Mouse (Mus musculus): ENCODE results near the gene Trim40. TPM values are rescaled to one million over a fixed set of nuclear protein-coding genes. Genes with fewer than 3 reads are reported as not detected.

Gene Trim40
- polyA plus RNA-seq, 2 experiments = not detected

- Histone ChIP-seq H3K27me3 (ENCODE audit: control insufficient read depth, insufficient read depth, low read length) (no peaks in the 10 kb centered on the region), H3K9me3 (ENCODE audit: control insufficient read depth, low read length) (no peaks in the 10 kb centered on the region), H3K9ac (replicated peaks) (no peak overlapping the region), H3K4me3 (ENCODE audit: insufficient read depth in 1 of 2, low read depth in 2 of 2, low read length in 2 of 2) (no peak overlapping the region), H3K4me1 (replicated peaks; ENCODE audit: control insufficient read depth in 2 of 2, insufficient read depth in 2 of 2, low read length in 1 of 2) (no peaks in the 10 kb centered on the region), H3K4me2 (ENCODE audit: low read depth) (no peak overlapping the region), H3K36me3 (replicated peaks; ENCODE audit: control insufficient read depth, insufficient read depth, low read depth) (no peaks in the 10 kb centered on the region), H3K27ac (no peak overlapping the region)
- WGBS (ENCODE audit: insufficient replicate concordance) = 37% methylated on average over 3 of the region's 3 CpGs
- DNase-seq (ENCODE audit: low read depth in 3 of 3, low spot score in 3 of 3) = no peak
- no peak for ATAC-seq (ENCODE audit: insufficient read depth)
- no peak for TF ChIP-seq CTCF (IDR thresholded peaks at IDR 0.05; ENCODE audit: low read depth)
- no peak for TF ChIP-seq EP300 (IDR thresholded peaks at IDR 0.05; ENCODE audit: low read depth)
These were observed 13.7 kb upstream of the Trim40 start for GRCm38 (mm10) chr17:36903651-36904050.

- no peak overlapping the region for H3K4me3 ChIP-seq (ENCODE audit: insufficient read depth in 1 of 2, low read depth in 2 of 2, low read length in 2 of 2)
- no peak for DNase-seq (ENCODE audit: low read depth in 3 of 3, low spot score in 3 of 3)
- 19% methylated on average over 1 of the region's 1 CpGs for WGBS (ENCODE audit: insufficient replicate concordance)
These were observed 10.8 kb upstream of the Trim40 start for GRCm38 (mm10) chr17:36900691-36901090.

GRCm38 (mm10) chr17:36900001-36900400 is 10.1 kb upstream of the Trim40 start:
- TF ChIP-seq CTCF (IDR thresholded peaks at IDR 0.05; ENCODE audit: low read depth) = no peak
- Histone ChIP-seq H3K27me3 (ENCODE audit: control insufficient read depth, insufficient read depth, low read length) (no peaks in the 10 kb centered on the region), H3K9ac (replicated peaks) (no peak overlapping the region), H3K4me2 (ENCODE audit: low read depth) (no peak overlapping the region), H3K36me3 (replicated peaks; ENCODE audit: control insufficient read depth, insufficient read depth, low read depth) (no peaks in the 10 kb centered on the region), H3K27ac (no peak overlapping the region), H3K4me1 (replicated peaks; ENCODE audit: control insufficient read depth in 2 of 2, insufficient read depth in 2 of 2, low read length in 1 of 2) (no peaks in the 10 kb centered on the region), H3K4me3 (ENCODE audit: insufficient read depth in 1 of 2, low read depth in 2 of 2, low read length in 2 of 2) (no peak overlapping the region), H3K9me3 (ENCODE audit: control insufficient read depth, low read length) (no peaks in the 10 kb centered on the region)
- no peak for ATAC-seq (ENCODE audit: insufficient read depth)
- WGBS (ENCODE audit: insufficient replicate concordance) = 56% methylated on average over 5 of the region's 5 CpGs
- DNase-seq (ENCODE audit: low read depth in 3 of 3, low spot score in 3 of 3) = no peak

More at GRCm38 (mm10) chr17:36900691-36901090, 10.8 kb upstream of the Trim40 start:
- no peak overlapping the region for H3K9ac ChIP-seq (replicated peaks)
- H3K4me1 ChIP-seq (replicated peaks; ENCODE audit: control insufficient read depth in 2 of 2, insufficient read depth in 2 of 2, low read length in 1 of 2) = no peaks in the 10 kb centered on the region
- no peak overlapping the region for H3K27ac ChIP-seq
- no peaks in the 10 kb centered on the region for H3K27me3 ChIP-seq (ENCODE audit: control insufficient read depth, insufficient read depth, low read length)
- no peaks in the 10 kb centered on the region for H3K36me3 ChIP-seq (replicated peaks; ENCODE audit: control insufficient read depth, insufficient read depth, low read depth)
- no peak overlapping the region for H3K4me2 ChIP-seq (ENCODE audit: low read depth)
- no peak for ATAC-seq (ENCODE audit: insufficient read depth)
- no peak for TF ChIP-seq CTCF (IDR thresholded peaks at IDR 0.05; ENCODE audit: low read depth)
- no peak for TF ChIP-seq EP300 (IDR thresholded peaks at IDR 0.05; ENCODE audit: low read depth)
- H3K9me3 ChIP-seq (ENCODE audit: control insufficient read depth, low read length) = no peaks in the 10 kb centered on the region

- 56% methylated on average over 4 of the region's 4 CpGs for WGBS (ENCODE audit: insufficient replicate concordance)
- DNase-seq (ENCODE audit: low read depth in 3 of 3, low spot score in 3 of 3) (no peak), ATAC-seq (ENCODE audit: insufficient read depth) (no peak)
- no peaks in the 10 kb centered on the region for H3K9me3 ChIP-seq (ENCODE audit: control insufficient read depth, low read length)
- H3K27me3 ChIP-seq (ENCODE audit: control insufficient read depth, insufficient read depth, low read length) = no peaks in the 10 kb centered on the region
- no peak overlapping the region for H3K27ac ChIP-seq
- H3K36me3 ChIP-seq (replicated peaks; ENCODE audit: control insufficient read depth, insufficient read depth, low read depth) = no peaks in the 10 kb centered on the region
- no peaks in the 10 kb centered on the region for H3K4me1 ChIP-seq (replicated peaks; ENCODE audit: control insufficient read depth in 2 of 2, insufficient read depth in 2 of 2, low read length in 1 of 2)
- H3K4me3 ChIP-seq (ENCODE audit: insufficient read depth in 1 of 2, low read depth in 2 of 2, low read length in 2 of 2) = no peak overlapping the region
- H3K9ac ChIP-seq (replicated peaks) = no peak overlapping the region
- H3K4me2 ChIP-seq (ENCODE audit: low read depth) = no peak overlapping the region
- TF ChIP-seq CTCF (IDR thresholded peaks at IDR 0.05; ENCODE audit: low read depth) (no peak), EP300 (IDR thresholded peaks at IDR 0.05; ENCODE audit: low read depth) (no peak)
These were observed 9.5 kb upstream of the Trim40 start for GRCm38 (mm10) chr17:36899376-36899775.

- no peaks in the 10 kb centered on the region for H3K36me3 ChIP-seq (replicated peaks; ENCODE audit: control insufficient read depth, insufficient read depth, low read depth)
- DNase-seq (ENCODE audit: low read depth in 3 of 3, low spot score in 3 of 3) = no peak
- ATAC-seq (ENCODE audit: insufficient read depth) = no peak
- no peak within 1 kb of the TSS for H3K9ac ChIP-seq (replicated peaks)
- TF ChIP-seq CTCF (IDR thresholded peaks at IDR 0.05; ENCODE audit: low read depth) = no peak
- TF ChIP-seq EP300 (IDR thresholded peaks at IDR 0.05; ENCODE audit: low read depth) = no peak
- no peak within 1 kb of the TSS for H3K4me2 ChIP-seq (ENCODE audit: low read depth)
- H3K4me3 ChIP-seq (ENCODE audit: insufficient read depth in 1 of 2, low read depth in 2 of 2, low read length in 2 of 2) = no peak within 1 kb of the TSS
- H3K9me3 ChIP-seq (ENCODE audit: control insufficient read depth, low read length) = no peaks in the 10 kb centered on the region
- H3K27me3 ChIP-seq (ENCODE audit: control insufficient read depth, insufficient read depth, low read length) = no peaks in the 10 kb centered on the region
- 48% methylated on average over 6 of the region's 6 CpGs for WGBS (ENCODE audit: insufficient replicate concordance)
- no peak within 1 kb of the TSS for H3K27ac ChIP-seq
- no peaks in the 10 kb centered on the region for H3K4me1 ChIP-seq (replicated peaks; ENCODE audit: control insufficient read depth in 2 of 2, insufficient read depth in 2 of 2, low read length in 1 of 2)
These were observed 7.8 kb upstream of the Trim40 start, which contains the start of gene Trim31 for GRCm38 (mm10) chr17:36897552-36898205. TSS of gene Trim31 (plus strand) at chr17:36898118.
